8 mouse cellular contexts compared by ENCODE assay signal in genomic region chr12:101975167-101975600, GRCm38 (mm10). TPM values are rescaled to one million over a fixed set of nuclear protein-coding genes. Genes with fewer than 3 reads are reported as not detected.
DNase-seq lines count a peak whose midpoint lies in the region; ATAC-seq and TF ChIP-seq lines count a peak whose summit lies in the region.

No protein-coding gene starts in this region.

- no peak for TF ChIP-seq EP300 in heart, postnatal 0 days (IDR thresholded peaks at IDR 0.05; ENCODE audit: low read depth)

- H3K9ac ChIP-seq in heart, postnatal 0 days (replicated peaks; ENCODE audit: low read depth, low read length), result peak overlapping the region; percentile 92
- peak overlapping the region; percentile 92 for H3K9ac ChIP-seq in limb, embryonic 14.5 days (ENCODE audit: low read depth, low read length, severe bottlenecking)

- no peak for TF ChIP-seq POLR2A in embryonic fibroblast, embryonic 13.5 days (IDR thresholded peaks at IDR 0.05; ENCODE audit: low read depth, low read length)
- no peak for TF ChIP-seq POLR2A in limb, embryonic 14.5 days (IDR thresholded peaks at IDR 0.05; ENCODE audit: borderline replicate concordance, extremely low read depth, insufficient read depth, insufficient read length)
- TF ChIP-seq POLR2A in olfactory bulb, adult 2 months (IDR thresholded peaks at IDR 0.05; ENCODE audit: insufficient read depth, low read depth, low read length), result no peak

- peak overlapping the region; percentile 63 for H3K4me2 ChIP-seq in heart, postnatal 0 days (ENCODE audit: low read depth, low read length)
- H3K4me2 ChIP-seq in limb, embryonic 14.5 days (replicated peaks; ENCODE audit: low read depth, low read length, severe bottlenecking), result peak overlapping the region; percentile 64

- peaks cover 24% of the 10 kb centered on the region for H3K4me1 ChIP-seq in heart, postnatal 0 days (ENCODE audit: control insufficient read depth, insufficient read depth)
- H3K4me1 ChIP-seq in embryonic fibroblast, embryonic 13.5 days (ENCODE audit: control insufficient read depth, insufficient read depth, low read length), result peaks cover 7% of the 10 kb centered on the region
- peaks cover 17% of the 10 kb centered on the region for H3K4me1 ChIP-seq in limb, embryonic 14.5 days (ENCODE audit: control insufficient read depth, insufficient read depth, low read length)
- H3K4me1 ChIP-seq in olfactory bulb, adult 2 months (ENCODE audit: control insufficient read depth, insufficient read depth, low read length), result peaks cover 11% of the 10 kb centered on the region

- peak overlapping the region; percentile 93 for H3K4me3 ChIP-seq in heart, postnatal 0 days (ENCODE audit: low read depth, low read length)
- peak overlapping the region; percentile 78 for H3K4me3 ChIP-seq in embryonic fibroblast, embryonic 13.5 days (ENCODE audit: insufficient read depth, low read length)
- peak overlapping the region; percentile 96 for H3K4me3 ChIP-seq in limb, embryonic 14.5 days (replicated peaks; ENCODE audit: low read length)
- H3K4me3 ChIP-seq in olfactory bulb, adult 2 months (ENCODE audit: insufficient read depth, low read depth, low read length), result peak overlapping the region; percentile 66

- H3K27ac ChIP-seq in heart, postnatal 0 days (ENCODE audit: low read depth), result peak overlapping the region; percentile 95
- no peak overlapping the region for H3K27ac ChIP-seq in embryonic fibroblast, embryonic 13.5 days (ENCODE audit: insufficient read depth, low read length)
- H3K27ac ChIP-seq in limb, embryonic 14.5 days (replicated peaks; ENCODE audit: low read depth, low read length), result peak overlapping the region; percentile 91
- peak overlapping the region; percentile 99 for H3K27ac ChIP-seq in olfactory bulb, adult 2 months (ENCODE audit: insufficient read depth, low read depth, low read length)

- no peak for TF ChIP-seq CTCF in heart, postnatal 0 days (IDR thresholded peaks at IDR 0.05; ENCODE audit: low read depth)
- no peak for TF ChIP-seq CTCF in embryonic fibroblast, embryonic 13.5 days (IDR thresholded peaks at IDR 0.05; ENCODE audit: borderline replicate concordance, insufficient read depth, low read length)
- TF ChIP-seq CTCF in olfactory bulb, adult 2 months (IDR thresholded peaks at IDR 0.05; ENCODE audit: insufficient read depth, low read depth, low read length), result no peak

- no peak for DNase-seq in heart, postnatal 0 days (ENCODE audit: low spot score)
- DNase-seq in heart, adult 9 months (ENCODE audit: low spot score in 2 of 2), result no peak
- DNase-seq in ES-CJ7 (ENCODE audit: low read depth, low spot score), result peak; percentile 60
- no peak for DNase-seq in limb, embryonic 14.5 days (ENCODE audit: low spot score)
- DNase-seq in right cerebral cortex, postnatal 36 days (ENCODE audit: low spot score in 2 of 2), result no peak
- no peak for DNase-seq in urinary bladder, adult 18-20 months (ENCODE audit: low spot score in 2 of 2)

- H3K27me3 ChIP-seq in heart, postnatal 0 days (ENCODE audit: control insufficient read depth, insufficient read depth, low read length), result no peaks in the 10 kb centered on the region
- H3K27me3 ChIP-seq in limb, embryonic 14.5 days (ENCODE audit: control insufficient read depth, insufficient read depth, low read length), result no peaks in the 10 kb centered on the region

- under 1% methylated on average over 23 of the region's 23 CpGs for WGBS in heart, postnatal 0 days
- WGBS in limb, embryonic 14.5 days, result under 1% methylated on average over 22 of the region's 23 CpGs
- 0% methylated on average over 23 of the region's 23 CpGs for WGBS in olfactory bulb, adult 2 months

- H3K9me3 ChIP-seq in heart, postnatal 0 days (replicated peaks; ENCODE audit: control insufficient read depth, low read length), result no peaks in the 10 kb centered on the region
- H3K9me3 ChIP-seq in limb, embryonic 14.5 days (ENCODE audit: control insufficient read depth, low read length), result no peaks in the 10 kb centered on the region

- ATAC-seq in heart, postnatal 0 days (ENCODE audit: insufficient read depth, low read depth), result no peak; the same call in 1 of the 2 replicates
- peak; percentile 17; the same call in 1 of the 2 replicates for ATAC-seq in limb, embryonic 14.5 days (ENCODE audit: low FRiP score, low read depth)

- no peaks in the 10 kb centered on the region for H3K36me3 ChIP-seq in heart, postnatal 0 days (replicated peaks; ENCODE audit: control insufficient read depth, insufficient read depth, low read length)
- peaks cover 5% of the 10 kb centered on the region for H3K36me3 ChIP-seq in limb, embryonic 14.5 days (ENCODE audit: control insufficient read depth, insufficient read depth, low read length)

RNA-seq across cellular contexts. Expression of gene Cpsf2, which starts 0.6 kb away (rescaled TPM):
- 12.2 and 12.4 TPM in 2 replicates for total RNA-seq in heart, postnatal 0 days (2014; rRNA removed; ENCODE audit: low replicate concordance)
- 13.6 and 15.3 TPM in 2 replicates for polyA plus RNA-seq in heart, postnatal 0 days (2015; fragmentation: Nextera tagmentation; extraction: Ambion mirVana)
- 32.7 and 35.5 TPM in 2 replicates for polyA plus RNA-seq in embryonic fibroblast, embryonic 13.5 days (2011; ENCODE audit: insufficient read length, low read depth, missing spikeins)
- 12.3 and 14.3 TPM in 2 replicates for polyA plus RNA-seq in limb, embryonic 14.5 days (2012; rRNA removed)
- polyA plus RNA-seq in limb, embryonic 14.5 days (2014; fragmentation: Nextera tagmentation; extraction: Ambion mirVana), result 26.7 and 29.5 TPM in 2 replicates
- not detected in 2 replicates for polyA plus RNA-seq in olfactory bulb, adult 2 months (2012; ENCODE audit: insufficient read depth, insufficient read length, low replicate concordance, missing spikeins)

RNA-seq across cellular contexts. Expression of gene Atxn3, which starts 17.1 kb away (rescaled TPM):
- total RNA-seq in heart, postnatal 0 days (2014; rRNA removed; ENCODE audit: low replicate concordance), result 8.4 and 15.8 TPM in 2 replicates
- 6.8 and 7.2 TPM in 2 replicates for polyA plus RNA-seq in heart, postnatal 0 days (2015; fragmentation: Nextera tagmentation; extraction: Ambion mirVana)
- polyA plus RNA-seq in embryonic fibroblast, embryonic 13.5 days (2011; ENCODE audit: insufficient read length, low read depth, missing spikeins), result 13.1 and 15.9 TPM in 2 replicates
- polyA plus RNA-seq in limb, embryonic 14.5 days (2012; rRNA removed), result 10.2 and 11.1 TPM in 2 replicates
- 9.6 and 10.9 TPM in 2 replicates for polyA plus RNA-seq in limb, embryonic 14.5 days (2014; fragmentation: Nextera tagmentation; extraction: Ambion mirVana)
- polyA plus RNA-seq in olfactory bulb, adult 2 months (2012; ENCODE audit: insufficient read depth, insufficient read length, low replicate concordance, missing spikeins), result not detected in 2 replicates

Comparison
In these comparisons a context has a peak if more than half of its experiments do, and no peak if none do; other contexts are left out.
1. RNA of gene Cpsf2, which starts 0.6 kb away (polyA plus RNA-seq): 32.7 to 35.5 TPM in embryonic fibroblast, embryonic 13.5 days, 12.3 to 29.5 TPM in limb, embryonic 14.5 days and 13.6 to 15.3 TPM in heart, postnatal 0 days; not detected in olfactory bulb, adult 2 months; every median in the first group is over 10 times any median in the second.
2. Peak in every context shown above with its lines, with median percentiles within 50 percentile points of each other: H3K4me3 ChIP-seq.